Mouse (Mus musculus): ENCODE measurements at regions not wholly inside any gene's neighbourhood (a gene's known extent, or its start where the extent isn't known, plus 50 kb on each side); places are given as distances from the start of the nearest gene placed in this dataset.

GRCm38 (mm10) chr17:15228077-15228476 lies 148.6 kb downstream of the Dll1 start:
- TF ChIP-seq POLR2A (IDR thresholded peaks at IDR 0.05; ENCODE audit: low read depth, low read length) (no peak), CTCF (IDR thresholded peaks at IDR 0.05; ENCODE audit: borderline replicate concordance, insufficient read depth, low read length) (no peak)
